Mouse (Mus musculus): ENCODE results near the gene Snx32.

GRCm38 (mm10) chr19:5468374-5468773, 42.0 kb downstream of the Snx32 start, which contains the start of gene Ctsw:
- no peak for TF ChIP-seq CTCF (IDR thresholded peaks at IDR 0.05; ENCODE audit: insufficient read depth, low read depth, low read length)
- no peak for TF ChIP-seq POLR2A (IDR thresholded peaks at IDR 0.05; ENCODE audit: insufficient read depth, low read depth, low read length)
